Mouse (Mus musculus) limb, embryonic 12.5 days (tissue): ENCODE results near the gene Cuedc2. TPM values are rescaled to one million over a fixed set of nuclear protein-coding genes. Genes with fewer than 3 reads are reported as not detected.

Source experiments
- ATAC-seq: fragments of 200-750 bp; cut with Nextera tagmentation; 2 replicates; pipeline ENCODE4 v1.8.0; 2017; ENCODE audit warnings: low read depth, moderate TSS enrichment; ENCODE audit not compliant: insufficient number of reproducible peaks, insufficient read depth, low FRiP score, low TSS enrichment
- H3K27ac ChIP-seq: fragments of 300-500 bp; sonication (generic); 2 replicates; pipeline ENCODE4 v1.5.1; 2016; ENCODE audit warnings: mild to moderate bottlenecking, moderate library complexity
- H3K27me3 ChIP-seq: fragments of 300-500 bp; sonication (generic); 2 replicates; pipeline ENCODE4 v1.6.1; 2016; ENCODE audit warnings: mild to moderate bottlenecking, moderate library complexity
- H3K36me3 ChIP-seq: fragments of 300-500 bp; sonication (generic); 2 replicates; pipeline ENCODE4 v1.6.1; 2016; ENCODE audit warnings: mild to moderate bottlenecking, moderate library complexity
- H3K4me1 ChIP-seq: fragments of 300-500 bp; sonication (generic); replicated peaks from 2 replicates; pipeline ENCODE4 v1.6.1; 2016
- H3K4me2 ChIP-seq: fragments of 300-500 bp; sonication (generic); 2 replicates; pipeline ENCODE4 v1.6.1; 2016; ENCODE audit warnings: mild to moderate bottlenecking, moderate library complexity
- H3K4me3 ChIP-seq: fragments of 300-500 bp; sonication (generic); replicated peaks from 2 replicates; pipeline ENCODE4 v1.5.1; 2016; ENCODE audit warnings: mild to moderate bottlenecking
- H3K9ac ChIP-seq: fragments of 300-500 bp; sonication (generic); replicated peaks from 2 replicates; pipeline ENCODE4 v1.6.1; 2016; ENCODE audit warnings: mild to moderate bottlenecking, moderate library complexity
- H3K9me3 ChIP-seq: fragments of 300-500 bp; sonication (generic); 2 replicates; pipeline ENCODE4 v1.6.1; 2016; ENCODE audit warnings: mild to moderate bottlenecking, moderate library complexity
- WGBS: fragments of 180-500 bp; shearing (Covaris S2); methylation state at CpG from one replicate; pipeline ENCODE4 v1.1.7; 2016; 5-methylcytosine and 5-hydroxymethylcytosine counted together
- polyA plus RNA-seq: library from polyadenylated mRNA; unstranded; fragments of >200 nt; fragmentation: Nextera tagmentation; extraction: Ambion mirVana; gene quantifications from 2 replicates; pipeline ENCODE4 v1.2.1, GENCODE M21; 2016

The Cuedc2 gene
- polyA plus RNA-seq, 1 experiment from 2014 or later: 176 TPM

DNA sequence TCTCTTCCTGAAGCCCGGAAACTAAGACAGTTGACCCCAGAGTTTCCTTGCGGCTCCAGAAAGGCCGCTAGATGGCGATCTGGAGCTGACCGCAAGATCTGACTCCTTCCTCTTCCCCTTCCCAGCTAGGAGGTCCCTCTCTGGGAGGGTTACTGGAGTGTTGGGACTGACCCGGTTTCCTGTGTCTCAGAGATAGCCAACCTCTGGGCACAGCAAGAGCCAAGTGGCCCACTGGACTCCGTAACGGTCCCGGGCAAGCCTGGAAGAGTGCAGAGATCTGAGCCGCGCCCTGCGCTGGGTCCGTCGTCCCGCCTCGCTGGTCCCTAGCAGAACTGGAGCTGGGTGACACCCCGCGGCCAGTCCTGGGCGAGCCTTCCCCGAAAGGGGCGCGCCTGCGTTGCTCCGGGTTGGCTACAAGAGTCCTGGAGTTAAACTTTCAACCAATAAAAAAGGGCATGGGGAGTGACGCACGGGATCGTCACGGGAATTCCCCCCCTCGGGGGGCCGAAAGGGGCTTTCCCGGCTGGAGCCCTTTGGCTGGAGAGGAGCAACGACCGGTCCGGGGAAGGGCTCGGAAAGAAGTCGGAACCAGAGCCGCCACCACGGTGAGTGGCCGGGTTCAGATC, 34.2 kb downstream of the Cuedc2 start, which contains the start of gene Nfkb2:
Nfkb2 (plus strand) TSS at position 105 of the 626 bp plus-strand sequence.
- H3K4me3 ChIP-seq: peak within 1 kb of the TSS; percentile 65
- H3K4me1 ChIP-seq: peaks cover 19% of the 10 kb centered on the region
- WGBS: under 1% methylated on average over 39 of the region's 39 CpGs
- H3K27ac ChIP-seq: peak within 1 kb of the TSS; percentile 72
- ATAC-seq: peak; percentile 80
- H3K27me3 ChIP-seq: peaks cover 36% of the 10 kb centered on the region
- no peaks in the 10 kb centered on the region for H3K9me3 ChIP-seq
- peak within 1 kb of the TSS; percentile 66 for H3K9ac ChIP-seq
- peak within 1 kb of the TSS; percentile 86 for H3K4me2 ChIP-seq
- H3K36me3 ChIP-seq: peaks cover 5% of the 10 kb centered on the region; the same call in 1 of the 2 replicates

DNA sequence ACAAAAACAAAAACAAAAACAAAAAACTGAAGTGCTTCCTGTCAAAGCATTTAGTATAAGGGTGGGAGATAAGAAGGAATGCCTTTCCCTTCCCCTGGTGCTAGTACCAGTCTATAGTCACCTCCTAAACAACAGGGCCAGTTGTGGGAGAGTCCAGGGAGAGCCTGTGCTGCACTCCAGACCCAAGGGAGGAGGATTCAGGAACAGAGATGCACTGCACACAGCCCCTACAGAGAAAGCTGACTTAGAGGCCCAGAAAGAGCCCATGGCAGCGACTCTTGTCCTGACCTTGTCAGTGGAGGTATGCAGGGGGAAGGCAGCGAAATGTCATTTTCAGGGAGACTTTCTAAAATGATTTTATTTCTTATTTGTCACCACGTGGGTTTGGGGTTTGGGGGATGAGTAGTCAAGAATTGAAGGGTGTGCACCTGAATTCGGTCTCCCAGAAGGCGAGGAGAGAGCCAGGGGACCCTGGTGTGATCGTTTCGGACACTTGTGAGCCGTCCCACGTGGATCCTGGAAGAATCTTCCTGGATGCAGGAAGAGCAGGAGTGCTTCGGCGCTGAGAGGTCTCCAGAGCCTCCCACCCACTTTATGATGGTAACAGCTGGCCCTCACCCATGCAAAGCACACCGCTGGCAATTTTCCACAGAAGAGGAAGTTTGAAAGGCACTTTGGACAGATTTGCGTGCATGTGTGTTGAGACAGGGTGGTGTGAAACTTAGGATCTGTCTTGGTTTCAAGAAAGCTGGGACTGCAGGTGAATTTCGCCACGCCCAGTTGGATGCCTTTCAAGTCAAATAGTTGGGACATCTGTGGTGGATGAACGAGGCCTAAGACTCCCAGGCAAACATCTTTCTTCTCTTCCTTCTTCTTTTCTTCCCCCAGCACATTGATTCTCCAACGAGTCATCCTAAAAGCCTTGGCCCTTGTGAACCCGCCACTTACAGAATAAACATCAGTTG, 35.0 kb downstream of the Cuedc2 start:
- no peak overlapping the region for H3K27ac ChIP-seq
- peak overlapping the region; percentile 86 for H3K4me2 ChIP-seq
- H3K4me3 ChIP-seq: peak overlapping the region; percentile 65
- H3K9me3 ChIP-seq: no peaks in the 10 kb centered on the region
- no peak for ATAC-seq
- peaks cover 14% of the 10 kb centered on the region for H3K4me1 ChIP-seq
- peaks cover 32% of the 10 kb centered on the region for H3K27me3 ChIP-seq
- no peak overlapping the region for H3K9ac ChIP-seq
- 53% methylated on average over 18 of the region's 18 CpGs for WGBS
- H3K36me3 ChIP-seq: peaks cover 5% of the 10 kb centered on the region; the same call in 1 of the 2 replicates

DNA sequence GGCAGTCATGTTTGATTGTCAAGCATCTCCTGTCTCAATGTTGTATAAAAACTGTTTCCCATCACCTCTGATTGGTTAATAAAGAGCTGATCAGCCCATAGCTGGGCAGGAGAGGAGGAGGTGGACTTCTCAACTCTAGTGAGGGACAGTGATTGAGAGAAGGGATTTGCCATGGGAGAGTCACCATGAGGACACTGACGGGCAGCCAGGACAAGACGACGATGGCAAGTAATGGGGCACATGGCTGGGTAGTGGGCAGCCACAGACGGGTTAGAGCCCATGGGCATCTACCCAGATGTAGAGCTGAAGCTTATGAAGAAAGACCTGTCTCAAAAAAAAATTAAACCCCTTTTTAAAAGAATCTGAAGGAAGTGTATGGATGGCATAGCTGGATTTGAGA, 36.0 kb downstream of the Cuedc2 start:
- no peak overlapping the region for H3K4me2 ChIP-seq
- H3K9ac ChIP-seq: no peak overlapping the region
- WGBS: 85% methylated on average over 4 of the region's 4 CpGs
- H3K4me3 ChIP-seq: no peak overlapping the region
- H3K4me1 ChIP-seq: peaks cover 13% of the 10 kb centered on the region
- ATAC-seq: no peak
- no peaks in the 10 kb centered on the region for H3K9me3 ChIP-seq
- peaks cover 3% of the 10 kb centered on the region; the same call in 1 of the 2 replicates for H3K36me3 ChIP-seq
- H3K27me3 ChIP-seq: peaks cover 22% of the 10 kb centered on the region
- H3K27ac ChIP-seq: no peak overlapping the region

DNA sequence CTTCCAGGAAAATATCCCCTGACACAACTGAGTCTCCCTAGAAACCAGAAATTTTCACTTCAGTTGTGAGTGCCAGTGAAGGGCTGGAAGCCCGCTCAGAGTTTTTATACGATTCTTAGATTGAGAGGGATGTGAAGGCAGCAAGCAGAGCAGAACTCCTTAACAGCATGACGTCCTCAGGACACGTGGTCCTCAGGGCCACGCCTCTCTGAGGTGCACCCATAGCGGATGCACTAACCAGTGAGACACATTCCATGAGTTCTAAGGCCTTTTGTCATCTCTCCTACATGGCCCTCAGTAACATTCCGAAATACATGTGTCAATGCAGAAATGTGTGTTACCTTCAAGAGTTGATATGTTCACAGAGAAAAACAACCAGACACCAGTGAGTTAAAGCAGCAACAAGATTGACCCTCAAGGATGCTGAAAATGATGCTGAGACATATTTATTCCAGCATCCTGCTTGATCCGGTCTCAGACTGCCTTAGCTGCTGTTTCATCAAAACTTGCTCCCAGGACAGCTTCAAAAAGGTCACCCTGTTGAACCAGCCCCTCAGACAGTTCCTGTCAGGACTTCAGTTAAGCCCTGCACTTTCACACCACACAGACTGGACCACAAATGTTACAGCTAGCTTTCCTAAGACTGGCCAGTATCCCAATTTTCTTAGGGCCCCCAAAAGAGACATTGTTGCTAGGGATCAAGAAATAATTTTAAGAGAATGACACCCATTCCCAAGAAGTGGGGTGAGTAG, 38.0 kb downstream of the Cuedc2 start:
- peaks cover 6% of the 10 kb centered on the region for H3K4me1 ChIP-seq
- no peak for ATAC-seq
- H3K9me3 ChIP-seq: no peaks in the 10 kb centered on the region
- no peak overlapping the region for H3K9ac ChIP-seq
- no peaks in the 10 kb centered on the region for H3K36me3 ChIP-seq
- 41% methylated on average over 8 of the region's 8 CpGs for WGBS
- 0 out of 2 replicates have a peak, but pooled peaks cover 5% of the 10 kb centered on the region for H3K27me3 ChIP-seq
- H3K27ac ChIP-seq: no peak overlapping the region
- no peak overlapping the region for H3K4me2 ChIP-seq
- H3K4me3 ChIP-seq: no peak overlapping the region

DNA sequence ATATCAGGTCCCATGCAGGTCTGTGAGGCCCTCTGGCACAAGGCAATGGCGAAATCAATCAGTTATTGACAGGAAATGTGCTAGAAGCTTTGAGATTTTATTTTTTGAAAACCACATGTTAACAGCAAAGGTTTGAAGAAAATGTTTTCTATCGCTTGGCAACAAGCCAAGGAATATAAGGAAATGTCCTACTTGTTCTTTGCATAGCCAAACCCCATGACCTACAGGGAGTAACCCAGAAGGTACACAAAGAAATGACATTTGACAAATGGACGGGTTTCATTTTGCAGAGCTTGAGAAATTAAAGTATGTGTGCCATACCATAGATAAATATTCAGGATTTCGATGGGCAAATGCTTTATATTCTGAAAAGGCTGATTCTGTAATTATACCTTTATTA, 41.6 kb downstream of the Cuedc2 start:
- WGBS: 73% methylated on average over 4 of the region's 4 CpGs
- H3K4me1 ChIP-seq: no peaks in the 10 kb centered on the region
- H3K9ac ChIP-seq: no peak overlapping the region
- no peaks in the 10 kb centered on the region for H3K36me3 ChIP-seq
- no peak overlapping the region for H3K4me2 ChIP-seq
- no peaks in the 10 kb centered on the region for H3K27me3 ChIP-seq
- H3K4me3 ChIP-seq: no peak overlapping the region
- H3K27ac ChIP-seq: no peak overlapping the region
- ATAC-seq: no peak
- H3K9me3 ChIP-seq: no peaks in the 10 kb centered on the region

DNA sequence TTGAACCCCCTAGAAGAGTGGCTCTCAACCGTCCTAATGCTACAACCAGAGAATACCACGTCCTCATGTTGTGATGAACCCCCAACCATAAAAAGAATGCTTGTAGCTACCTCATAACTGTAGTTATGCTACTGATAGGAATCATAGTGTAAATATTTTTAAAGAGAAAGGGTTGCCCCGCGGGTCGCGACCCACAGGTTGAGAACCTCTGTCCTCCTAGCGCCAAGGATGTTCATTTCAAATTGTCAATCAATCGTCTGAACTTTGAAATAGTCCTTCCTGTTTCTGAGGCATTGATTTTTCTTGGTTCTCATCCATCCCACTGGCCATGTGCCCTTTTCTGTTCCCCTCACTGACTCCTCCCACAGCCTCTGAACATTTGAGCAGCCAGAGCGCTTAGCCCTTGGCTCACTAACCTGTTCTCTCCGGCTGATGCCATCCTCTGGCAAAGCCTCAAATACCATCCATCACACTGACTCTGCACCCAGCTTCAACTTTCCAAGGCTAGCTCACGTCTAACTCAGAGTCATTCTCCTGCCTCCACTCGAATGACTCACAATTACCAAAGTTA, 47.9 kb downstream of the Cuedc2 start:
- Histone ChIP-seq H3K27ac (no peak overlapping the region), H3K36me3 (peaks cover 19% of the 10 kb centered on the region), H3K9me3 (no peaks in the 10 kb centered on the region), H3K9ac (no peak overlapping the region), H3K4me3 (no peak overlapping the region), H3K4me1 (no peaks in the 10 kb centered on the region), H3K27me3 (peaks cover 3% of the 10 kb centered on the region; the same call in 1 of the 2 replicates), H3K4me2 (no peak overlapping the region)
- 70% methylated on average over 12 of the region's 12 CpGs for WGBS
- no peak for ATAC-seq

DNA sequence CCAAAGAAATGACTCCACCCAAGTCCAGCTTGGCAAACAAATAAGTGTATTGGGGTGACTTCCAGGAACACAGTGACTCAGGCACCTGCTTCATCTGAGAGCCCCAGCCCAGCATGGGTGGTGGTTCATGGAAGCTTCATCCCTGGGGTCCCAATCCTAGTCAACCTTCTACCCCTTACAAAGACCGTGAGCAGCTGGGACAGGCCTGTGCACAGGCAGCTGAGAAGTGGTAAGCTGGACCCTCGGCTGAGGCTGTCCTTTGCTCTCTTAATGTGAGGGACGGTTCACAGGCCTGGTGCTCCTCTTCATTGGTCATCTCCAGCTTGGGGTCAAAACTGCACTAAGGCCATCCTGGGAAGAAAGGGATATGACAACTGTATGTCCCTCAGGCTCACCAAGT, 50.9 kb downstream of the Cuedc2 start:
- no peak overlapping the region for H3K9ac ChIP-seq
- 93% methylated on average over 3 of the region's 3 CpGs for WGBS
- H3K4me2 ChIP-seq: no peak overlapping the region
- ATAC-seq: no peak
- peaks cover 3% of the 10 kb centered on the region; the same call in 1 of the 2 replicates for H3K27me3 ChIP-seq
- H3K27ac ChIP-seq: no peak overlapping the region
- no peaks in the 10 kb centered on the region for H3K4me1 ChIP-seq
- peaks cover 50% of the 10 kb centered on the region for H3K36me3 ChIP-seq
- no peaks in the 10 kb centered on the region for H3K9me3 ChIP-seq
- no peak overlapping the region for H3K4me3 ChIP-seq

DNA sequence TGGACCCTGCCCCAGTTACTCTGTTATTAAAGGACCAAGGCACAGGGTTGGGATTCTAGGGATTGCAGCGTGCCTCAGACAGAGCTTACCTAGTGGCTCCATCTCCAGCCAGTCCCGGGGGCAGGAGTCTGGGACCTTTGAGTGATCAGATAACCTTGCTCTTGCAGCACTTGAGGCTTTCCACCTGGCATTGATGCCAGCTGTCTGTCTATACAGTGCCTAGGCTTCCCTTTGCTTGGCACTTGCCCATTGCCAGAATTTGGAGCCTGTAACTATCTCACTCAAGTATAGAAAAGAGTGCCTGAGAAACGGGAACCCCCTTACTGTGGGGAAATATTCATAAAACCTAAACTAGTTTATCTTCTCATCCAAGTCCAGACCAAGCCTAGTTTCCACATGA, 51.6 kb downstream of the Cuedc2 start:
- no peak overlapping the region for H3K27ac ChIP-seq
- H3K9me3 ChIP-seq: no peaks in the 10 kb centered on the region
- no peak overlapping the region for H3K4me3 ChIP-seq
- WGBS: 91% methylated on average over 3 of the region's 3 CpGs
- no peak overlapping the region for H3K4me2 ChIP-seq
- H3K9ac ChIP-seq: no peak overlapping the region
- no peak for ATAC-seq
- peaks cover 56% of the 10 kb centered on the region for H3K36me3 ChIP-seq
- peaks cover 3% of the 10 kb centered on the region; the same call in 1 of the 2 replicates for H3K27me3 ChIP-seq
- H3K4me1 ChIP-seq: no peaks in the 10 kb centered on the region

DNA sequence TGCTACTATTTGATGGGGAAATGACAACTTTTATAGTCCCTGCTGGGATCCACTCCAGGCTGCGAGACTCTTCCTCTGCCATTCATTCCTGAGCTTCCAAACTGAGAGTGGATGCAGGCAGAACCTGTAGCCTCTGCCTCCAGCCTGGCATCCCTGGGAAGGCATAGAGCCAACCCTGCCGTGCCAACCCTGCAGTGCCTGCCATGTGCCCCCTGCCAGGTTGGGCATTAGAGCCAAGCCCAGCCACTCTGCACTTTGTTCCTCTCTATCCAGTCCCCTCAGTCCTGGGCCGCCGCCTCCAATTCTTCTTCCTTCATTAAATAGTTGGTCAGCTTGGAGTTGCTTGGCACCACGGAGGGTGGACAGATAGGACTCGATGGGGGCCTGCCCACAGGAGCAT, 52.5 kb downstream of the Cuedc2 start:
- ATAC-seq: no peak
- H3K9me3 ChIP-seq: no peaks in the 10 kb centered on the region
- H3K4me2 ChIP-seq: no peak overlapping the region
- H3K27ac ChIP-seq: no peak overlapping the region
- no peaks in the 10 kb centered on the region for H3K27me3 ChIP-seq
- H3K9ac ChIP-seq: no peak overlapping the region
- peaks cover 65% of the 10 kb centered on the region for H3K36me3 ChIP-seq
- no peak overlapping the region for H3K4me3 ChIP-seq
- no peaks in the 10 kb centered on the region for H3K4me1 ChIP-seq
- WGBS: 90% methylated on average over 6 of the region's 6 CpGs

DNA sequence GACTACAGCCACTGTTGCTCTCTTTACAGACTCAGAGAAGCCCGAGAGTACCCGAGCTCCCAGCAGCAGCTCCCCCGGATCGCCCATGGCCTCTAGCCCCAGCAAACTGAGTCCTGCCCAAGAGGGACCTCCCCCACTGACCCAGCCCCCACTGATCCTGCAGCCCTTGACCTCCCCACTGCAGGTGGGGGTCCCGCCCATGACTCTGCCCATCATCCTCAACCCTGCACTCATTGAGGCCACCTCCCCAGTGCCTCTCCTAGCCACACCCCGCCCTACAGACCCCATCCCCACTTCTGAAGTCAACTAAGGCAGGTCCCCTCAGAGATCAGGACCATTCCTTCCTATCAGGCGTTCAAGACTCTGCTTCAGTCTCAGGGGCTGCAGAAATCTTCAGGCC, 52.9 kb downstream of the Cuedc2 start:
- Histone ChIP-seq H3K27ac (no peak overlapping the region), H3K4me2 (no peak overlapping the region), H3K36me3 (peaks cover 69% of the 10 kb centered on the region), H3K4me1 (no peaks in the 10 kb centered on the region), H3K9me3 (no peaks in the 10 kb centered on the region), H3K27me3 (no peaks in the 10 kb centered on the region), H3K9ac (no peak overlapping the region), H3K4me3 (no peak overlapping the region)
- ATAC-seq: no peak
- 81% methylated on average over 7 of the region's 7 CpGs for WGBS
